Mouse (Mus musculus): ENCODE data around the gene Atrip. TPM values are rescaled to one million over a fixed set of nuclear protein-coding genes. Genes with fewer than 3 reads are reported as not detected.

Gene Atrip
- polyA plus RNA-seq (2015; fragmentation: Illumina TruSeq; extraction: RNeasy Lipid Tissue Mini Kit (QIAGEN cat#74804); ENCODE audit: low read depth, low replicate concordance): 17.6 TPM

DNA sequence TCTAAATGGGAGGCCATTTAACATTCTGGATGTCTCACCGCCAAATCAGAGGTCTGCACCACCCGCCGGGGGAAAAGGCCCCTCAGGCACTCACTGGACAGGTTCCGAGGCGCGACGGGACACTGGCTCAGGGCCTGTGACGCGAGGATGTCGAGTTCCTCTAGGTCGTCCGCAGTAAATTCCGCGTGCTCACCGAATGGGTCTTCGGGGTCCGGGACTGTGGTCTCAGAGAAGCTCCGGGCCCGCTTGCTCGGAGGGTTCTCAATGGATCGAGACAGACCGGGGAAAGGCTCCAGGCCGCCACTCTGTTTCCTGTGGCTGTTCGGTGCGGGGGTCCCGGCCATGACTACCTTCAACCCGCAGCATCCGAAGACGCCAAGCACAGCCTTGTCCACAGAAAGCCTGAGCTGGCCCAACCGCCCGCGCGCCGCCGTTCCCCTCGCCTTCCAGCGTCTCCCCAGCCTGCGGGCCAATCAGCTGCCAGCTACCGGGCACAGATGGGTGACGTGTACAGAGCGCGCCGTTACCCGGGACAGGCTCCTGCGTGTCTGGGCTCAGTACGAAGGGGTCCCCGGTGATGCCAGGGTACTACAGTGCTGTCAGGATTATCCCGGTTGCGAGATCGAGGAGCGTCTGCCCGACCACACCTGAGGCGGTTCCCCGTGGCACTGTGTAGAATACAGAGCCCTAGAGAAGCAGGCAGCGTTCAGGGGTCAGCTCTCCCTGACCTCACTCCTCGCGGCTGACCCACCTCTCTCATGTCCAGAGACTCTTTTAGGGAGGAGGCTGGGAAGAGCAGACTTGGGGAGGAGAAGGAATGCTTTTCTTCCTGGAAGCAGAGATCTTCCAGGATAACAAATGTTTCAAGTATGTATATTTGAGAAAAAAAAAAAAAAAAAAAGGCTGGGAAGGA lies at the start of gene Atrip:
Atrip (minus strand) TSS at position 464 of the 913 bp plus-strand sequence.

DNA sequence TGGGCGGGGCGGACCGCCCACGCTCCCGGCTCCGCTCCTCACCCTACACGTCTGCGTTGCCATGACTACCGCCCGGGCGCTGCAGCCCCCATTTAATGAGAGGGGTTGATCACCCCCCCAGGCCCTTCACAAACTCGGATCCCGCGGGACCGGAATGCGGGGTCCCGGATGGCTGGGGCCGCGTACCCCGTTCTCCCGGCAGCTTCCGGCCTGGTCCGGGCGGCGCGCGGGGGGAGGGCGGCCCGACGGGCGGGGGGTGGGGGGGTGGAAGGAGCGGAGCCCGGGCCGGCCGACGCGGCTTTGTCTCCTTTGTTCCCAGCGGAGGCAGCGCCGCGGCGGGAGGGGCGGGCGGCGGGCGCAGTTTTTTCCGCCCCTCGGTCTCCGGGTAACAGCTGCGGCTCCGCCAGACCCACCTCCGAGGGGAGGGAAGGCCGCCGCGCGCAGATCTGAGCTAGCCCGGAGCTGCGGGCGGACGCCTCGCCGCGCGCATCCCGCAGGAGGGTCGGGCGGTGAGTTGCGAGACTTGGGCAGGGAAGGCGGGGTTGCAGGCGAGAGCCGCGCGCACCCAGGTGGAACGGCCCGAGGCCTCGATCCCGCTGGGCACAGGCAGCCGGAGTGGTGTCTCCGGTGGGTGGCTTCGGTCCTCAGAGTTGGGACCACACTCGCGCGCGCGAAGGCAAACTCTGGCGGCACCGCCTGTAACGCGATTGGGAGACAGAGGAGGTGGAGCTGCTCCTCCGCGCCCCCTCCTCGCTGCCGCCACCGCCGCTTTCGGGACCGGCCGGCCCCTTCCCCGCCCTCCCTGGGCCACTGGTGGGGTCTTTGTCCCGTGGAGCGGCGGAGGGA lies 21.4 kb upstream of the Atrip start, which contains the start of gene Plxnb1:
Plxnb1 (plus strand) TSS at position 253 of the 846 bp plus-strand sequence.

DNA sequence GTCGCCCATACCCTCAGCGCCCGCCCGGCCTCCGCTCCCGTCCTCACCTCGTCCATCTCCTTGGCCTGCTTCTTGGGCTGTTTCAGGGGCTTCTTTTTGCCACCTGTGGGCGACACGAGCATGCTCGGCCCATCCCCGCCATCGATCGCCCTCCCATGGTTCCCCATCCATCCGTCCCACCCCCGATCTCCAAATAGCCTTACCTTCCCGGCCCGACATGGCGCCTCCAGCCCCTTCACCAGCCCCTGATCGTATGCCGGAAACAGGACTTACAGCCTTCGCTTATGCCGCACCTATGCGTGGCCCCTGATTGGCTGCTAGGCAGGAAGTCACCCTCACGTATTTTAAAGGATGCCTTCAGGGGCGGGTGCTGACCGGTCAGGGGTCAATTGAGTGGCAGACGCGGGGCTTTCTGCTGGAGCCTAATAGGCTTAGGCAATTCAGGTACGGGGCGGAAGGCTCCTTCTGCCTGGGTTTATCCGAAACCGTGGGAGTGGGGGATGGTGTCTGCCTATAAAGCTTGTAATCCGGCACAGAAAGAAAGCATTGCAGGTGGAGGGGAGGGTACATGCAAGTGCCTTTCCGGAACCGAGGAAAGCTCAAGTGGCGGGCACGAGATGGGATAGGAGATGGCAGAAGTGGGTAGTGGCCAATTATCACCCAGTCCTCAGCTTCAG lies 8.3 kb upstream of the Atrip start, which contains the start of the genes Ccdc51 and Tma7:
Ccdc51 (plus strand) TSS at position 370 of the 677 bp plus-strand sequence.
Tma7 (minus strand) TSS at position 464 of the 677 bp plus-strand sequence.

DNA sequence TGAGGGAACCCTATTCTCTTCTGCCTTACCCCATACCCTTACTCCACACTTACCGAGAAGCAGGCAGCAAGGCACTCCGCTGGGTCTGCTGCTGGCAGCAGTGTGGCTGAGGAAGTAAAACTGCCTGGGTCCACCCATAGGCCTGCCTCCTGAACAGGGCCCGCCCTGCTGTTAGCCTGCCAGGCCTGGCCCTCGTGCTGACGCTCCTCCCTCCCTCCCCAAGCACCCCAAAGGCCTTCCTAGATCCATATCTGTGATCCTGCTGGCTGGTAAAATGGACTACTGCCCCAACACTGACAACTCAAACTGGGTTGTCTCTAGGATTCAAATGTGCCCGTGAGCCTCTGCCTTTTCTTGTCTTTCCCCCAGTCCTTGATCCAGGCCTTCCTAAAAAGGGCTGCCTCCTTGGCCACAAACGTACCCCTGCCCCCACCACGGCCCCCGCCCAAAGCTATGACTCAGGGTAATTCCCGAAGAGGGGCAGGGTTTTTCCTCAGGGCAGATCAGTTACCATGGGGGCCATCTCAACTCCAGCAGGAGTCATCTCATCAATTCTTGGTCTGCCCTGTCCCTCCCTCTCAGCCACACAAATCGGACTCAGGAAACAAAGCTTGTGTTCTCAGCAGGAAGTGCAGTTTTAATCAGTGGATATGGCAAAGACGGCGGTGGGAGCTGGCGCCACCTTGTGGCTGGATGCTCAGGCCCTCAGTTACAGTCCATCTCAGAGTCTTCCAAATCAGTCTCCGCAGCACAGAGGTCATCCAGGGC lies 14.6 kb downstream of the Atrip start, which contains the start of gene Trex1:
Trex1 (minus strand) TSS at position 599 of the 768 bp plus-strand sequence.

DNA sequence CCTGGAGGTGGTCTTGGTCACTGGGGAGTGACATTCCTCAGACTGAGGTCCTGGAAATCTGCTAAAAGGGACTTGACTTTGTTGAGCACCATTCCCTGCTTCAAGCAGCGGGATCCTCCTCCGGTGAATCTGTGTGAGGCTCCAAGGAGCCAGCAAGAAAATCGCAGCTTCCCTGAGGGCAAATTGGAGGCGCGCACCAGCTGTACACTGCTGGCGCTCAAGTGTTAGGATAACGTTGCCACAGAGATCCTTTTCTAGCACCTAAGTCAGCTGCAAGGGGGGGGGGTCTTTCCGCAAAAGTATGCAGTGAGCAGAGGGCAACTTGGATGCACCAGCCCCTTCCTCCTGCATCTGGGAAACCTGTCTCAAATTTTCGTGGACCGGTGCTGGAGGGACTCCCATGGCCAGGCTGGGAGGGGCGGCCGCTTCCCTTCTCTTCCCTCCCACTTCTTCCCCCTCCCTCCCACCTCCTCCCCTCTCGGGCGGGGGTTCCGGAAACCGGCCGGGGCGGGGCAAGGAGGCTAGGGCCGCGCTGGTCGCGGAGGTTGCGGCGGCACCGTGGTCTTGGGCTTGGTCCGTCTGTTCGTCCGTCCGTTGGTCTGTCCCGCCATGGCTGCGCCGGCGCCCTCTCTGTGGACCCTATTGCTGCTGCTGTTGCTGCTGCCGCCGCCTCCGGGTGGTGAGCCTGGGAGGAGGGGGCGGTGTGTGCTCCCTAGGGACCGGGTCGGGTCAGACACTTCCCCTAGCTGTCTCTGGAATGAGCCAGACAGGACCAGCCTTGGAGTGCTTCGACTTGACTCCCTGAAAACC lies 35.6 kb downstream of the Atrip start, which contains the start of gene Shisa5:
Shisa5 (plus strand) TSS at position 480 of the 810 bp plus-strand sequence.

Other genes starting within 250 kb of the Atrip start
- 27.4 TPM for gene Celsr3, start 247.8 kb downstream of the Atrip start, polyA plus RNA-seq (2015; fragmentation: Illumina TruSeq; extraction: RNeasy Lipid Tissue Mini Kit (QIAGEN cat#74804); ENCODE audit: low read depth, low replicate concordance)
- gene Slc26a6, start 220.8 kb downstream of the Atrip start, polyA plus RNA-seq (2015; fragmentation: Illumina TruSeq; extraction: RNeasy Lipid Tissue Mini Kit (QIAGEN cat#74804); ENCODE audit: low read depth, low replicate concordance): 14.9 TPM
- gene Tmem89, start 159.5 kb downstream of the Atrip start, polyA plus RNA-seq (2015; fragmentation: Illumina TruSeq; extraction: RNeasy Lipid Tissue Mini Kit (QIAGEN cat#74804); ENCODE audit: low read depth, low replicate concordance): not detected
- 368 TPM for gene Uqcrc1, start 137.5 kb downstream of the Atrip start, polyA plus RNA-seq (2015; fragmentation: Illumina TruSeq; extraction: RNeasy Lipid Tissue Mini Kit (QIAGEN cat#74804); ENCODE audit: low read depth, low replicate concordance)
- 3.4 TPM for gene Col7a1, start 120.5 kb downstream of the Atrip start, polyA plus RNA-seq (2015; fragmentation: Illumina TruSeq; extraction: RNeasy Lipid Tissue Mini Kit (QIAGEN cat#74804); ENCODE audit: low read depth, low replicate concordance)
- not detected for gene Ucn2, start 88.1 kb downstream of the Atrip start, polyA plus RNA-seq (2015; fragmentation: Illumina TruSeq; extraction: RNeasy Lipid Tissue Mini Kit (QIAGEN cat#74804); ENCODE audit: low read depth, low replicate concordance)
- gene Pfkfb4, start 82.3 kb downstream of the Atrip start, polyA plus RNA-seq (2015; fragmentation: Illumina TruSeq; extraction: RNeasy Lipid Tissue Mini Kit (QIAGEN cat#74804); ENCODE audit: low read depth, low replicate concordance): 12.8 TPM
- gene Shisa5, start 35.6 kb downstream of the Atrip start, polyA plus RNA-seq (2015; fragmentation: Illumina TruSeq; extraction: RNeasy Lipid Tissue Mini Kit (QIAGEN cat#74804); ENCODE audit: low read depth, low replicate concordance): 90.6 TPM
- 15.5 TPM for gene Trex1, start 14.4 kb downstream of the Atrip start, polyA plus RNA-seq (2015; fragmentation: Illumina TruSeq; extraction: RNeasy Lipid Tissue Mini Kit (QIAGEN cat#74804); ENCODE audit: low read depth, low replicate concordance)
- gene Ccdc51, start 8.4 kb upstream of the Atrip start, polyA plus RNA-seq (2015; fragmentation: Illumina TruSeq; extraction: RNeasy Lipid Tissue Mini Kit (QIAGEN cat#74804); ENCODE audit: low read depth, low replicate concordance): 10.4 TPM
- gene Tma7, start 8.5 kb upstream of the Atrip start, polyA plus RNA-seq (2015; fragmentation: Illumina TruSeq; extraction: RNeasy Lipid Tissue Mini Kit (QIAGEN cat#74804); ENCODE audit: low read depth, low replicate concordance): 433 TPM
- 31.5 TPM for gene Plxnb1, start 21.3 kb upstream of the Atrip start, polyA plus RNA-seq (2015; fragmentation: Illumina TruSeq; extraction: RNeasy Lipid Tissue Mini Kit (QIAGEN cat#74804); ENCODE audit: low read depth, low replicate concordance)
- not detected for gene Fbxw21, start 87.9 kb upstream of the Atrip start, polyA plus RNA-seq (2015; fragmentation: Illumina TruSeq; extraction: RNeasy Lipid Tissue Mini Kit (QIAGEN cat#74804); ENCODE audit: low read depth, low replicate concordance)
- gene Fbxw13, start 121.9 kb upstream of the Atrip start, polyA plus RNA-seq (2015; fragmentation: Illumina TruSeq; extraction: RNeasy Lipid Tissue Mini Kit (QIAGEN cat#74804); ENCODE audit: low read depth, low replicate concordance): not detected
- gene Fbxw20, start 160.6 kb upstream of the Atrip start, polyA plus RNA-seq (2015; fragmentation: Illumina TruSeq; extraction: RNeasy Lipid Tissue Mini Kit (QIAGEN cat#74804); ENCODE audit: low read depth, low replicate concordance): not detected
- gene Fbxw14, start 213.6 kb upstream of the Atrip start, polyA plus RNA-seq (2015; fragmentation: Illumina TruSeq; extraction: RNeasy Lipid Tissue Mini Kit (QIAGEN cat#74804); ENCODE audit: low read depth, low replicate concordance): not detected

Measured in brain, adult 10 weeks (tissue).